31 mouse cellular contexts compared by ENCODE assay signal in genomic region chr2:38039621-38040020, GRCm38 (mm10).
"Had no signal": no experiment of that assay in that cellular context is flagged by ENCODE, and none has a peak within 500 bp of the region (broad histone marks: within the 10 kb centered on the region; RNA-seq: fewer than 3 reads in every experiment).

No protein-coding gene starts in this region.

- H3K27me3 ChIP-seq: limb, embryonic 12.5 days; limb, embryonic 13.5 days; limb, embryonic 15.5 days; liver, embryonic 12.5 days; liver, embryonic 13.5 days; liver, embryonic 15.5 days; lung, embryonic 15.5 days; megakaryocyte, embryonic 14.5 days; midbrain, embryonic 12.5 days; midbrain, embryonic 13.5 days; midbrain, embryonic 15.5 days; neural tube, embryonic 12.5 days had no signal

- H3K9ac ChIP-seq: limb, embryonic 12.5 days; limb, embryonic 13.5 days; limb, embryonic 15.5 days; liver, embryonic 12.5 days; liver, embryonic 13.5 days; liver, embryonic 14.5 days; liver, embryonic 15.5 days; liver, postnatal 0 days; lung, embryonic 14.5 days; lung, embryonic 15.5 days; midbrain, embryonic 12.5 days; midbrain, embryonic 13.5 days; midbrain, embryonic 15.5 days; neural tube, embryonic 12.5 days had no signal

- H3K36me3 ChIP-seq: limb, embryonic 10.5 days; limb, embryonic 12.5 days; limb, embryonic 13.5 days; limb, embryonic 15.5 days; liver, embryonic 12.5 days; liver, embryonic 13.5 days; liver, embryonic 15.5 days; lung, embryonic 15.5 days; midbrain, embryonic 10.5 days; midbrain, embryonic 12.5 days; midbrain, embryonic 13.5 days; midbrain, embryonic 15.5 days; neural tube, embryonic 12.5 days had no signal

- ATAC-seq: liver, embryonic 12.5 days; liver, postnatal 0 days; lung, postnatal 0 days; midbrain, embryonic 13.5 days; midbrain, embryonic 15.5 days; midbrain, embryonic 16.5 days had no signal

- H3K4me2 ChIP-seq: limb, embryonic 12.5 days; limb, embryonic 13.5 days; limb, embryonic 15.5 days; liver, embryonic 11.5 days; liver, embryonic 12.5 days; liver, embryonic 13.5 days; liver, embryonic 15.5 days; lung, embryonic 14.5 days; lung, embryonic 15.5 days; midbrain, embryonic 12.5 days; midbrain, embryonic 13.5 days; midbrain, embryonic 15.5 days; neural tube, embryonic 12.5 days had no signal

- H3K4me3 ChIP-seq: limb, embryonic 10.5 days; limb, embryonic 12.5 days; limb, embryonic 13.5 days; limb, embryonic 15.5 days; liver, embryonic 12.5 days; liver, embryonic 13.5 days; liver, embryonic 15.5 days; lung, embryonic 15.5 days; megakaryocyte, embryonic 14.5 days; midbrain, embryonic 10.5 days; midbrain, embryonic 12.5 days; midbrain, embryonic 13.5 days; midbrain, embryonic 15.5 days; myocyte; neural tube, embryonic 12.5 days had no signal

- H3K27ac ChIP-seq: limb, embryonic 10.5 days; limb, embryonic 12.5 days; limb, embryonic 13.5 days; limb, embryonic 15.5 days; liver, embryonic 12.5 days; liver, embryonic 13.5 days; liver, embryonic 14.5 days; liver, embryonic 15.5 days; lung, embryonic 15.5 days; macrophage; midbrain, embryonic 10.5 days; midbrain, embryonic 12.5 days; midbrain, embryonic 13.5 days; midbrain, embryonic 15.5 days; neural tube, embryonic 12.5 days had no signal

- H3K4me1 ChIP-seq: limb, embryonic 12.5 days; limb, embryonic 13.5 days; limb, embryonic 15.5 days; liver, embryonic 12.5 days; liver, embryonic 13.5 days; liver, embryonic 15.5 days; lung, embryonic 15.5 days; megakaryocyte, embryonic 14.5 days; neural tube, embryonic 12.5 days had no signal

- H3K9me3 ChIP-seq: limb, embryonic 10.5 days; limb, embryonic 12.5 days; limb, embryonic 13.5 days; limb, embryonic 15.5 days; liver, embryonic 12.5 days; liver, embryonic 13.5 days; liver, embryonic 15.5 days; lung, embryonic 15.5 days; megakaryocyte, embryonic 14.5 days; midbrain, embryonic 10.5 days; midbrain, embryonic 12.5 days; midbrain, embryonic 13.5 days; midbrain, embryonic 15.5 days; neural tube, embryonic 12.5 days had no signal

- DNase-seq: left cerebral cortex, postnatal 4 days; liver; liver, embryonic 13.5 days; liver, postnatal 0 days; lung, adult 18-20 months; lung, adult 2 months; lung, embryonic 14.5 days; lung, postnatal 10 days; lung, postnatal 14 days; lung, postnatal 36 days; lung, postnatal 4 days; midbrain, embryonic 14.5 days had no signal
